Mouse (Mus musculus) heart, adult 2 months (tissue): Measurements from ENCODE around the gene Plekha5.

Source experiments
- CTCF ChIP-seq: fragments of 200-600 bp; IDR thresholded peaks from 2 replicates; pipeline ENCODE4 v1.8.1; 2022; ENCODE audit warnings: antibody characterized with exemption, mild to moderate bottlenecking, moderate library complexity
- EP300 ChIP-seq: fragments of 200-500 bp; IDR thresholded peaks from 2 replicates; pipeline ENCODE4 v1.6.1; 2011; ENCODE audit warnings: low read depth, low read length, control low read depth; ENCODE audit not compliant: insufficient read depth
- POLR2A ChIP-seq: fragments of 200-500 bp; IDR thresholded peaks from 2 replicates; pipeline ENCODE4 v1.6.1; 2011; ENCODE audit warnings: mild to moderate bottlenecking, low read depth, low read length, control low read depth; ENCODE audit not compliant: insufficient read depth

- TF ChIP-seq CTCF (no peak), POLR2A (no peak), EP300 (no peak)
Measured at GRCm38 (mm10) chr6:140380588-140380987, 43.3 kb upstream of the Plekha5 start.
